Mouse (Mus musculus): Measurements from ENCODE around the gene Scgb1b15. TPM values are rescaled to one million over a fixed set of nuclear protein-coding genes. Genes with fewer than 3 reads are reported as not detected.

The Scgb1b15 gene
- not detected for total RNA-seq (2023)

GRCm38 (mm10) chr7:32836254-32836653 lies at the start of gene Scgb1b15:
Gene Scgb1b15, plus strand, starts transcription at chr7:32836554.

DNA sequence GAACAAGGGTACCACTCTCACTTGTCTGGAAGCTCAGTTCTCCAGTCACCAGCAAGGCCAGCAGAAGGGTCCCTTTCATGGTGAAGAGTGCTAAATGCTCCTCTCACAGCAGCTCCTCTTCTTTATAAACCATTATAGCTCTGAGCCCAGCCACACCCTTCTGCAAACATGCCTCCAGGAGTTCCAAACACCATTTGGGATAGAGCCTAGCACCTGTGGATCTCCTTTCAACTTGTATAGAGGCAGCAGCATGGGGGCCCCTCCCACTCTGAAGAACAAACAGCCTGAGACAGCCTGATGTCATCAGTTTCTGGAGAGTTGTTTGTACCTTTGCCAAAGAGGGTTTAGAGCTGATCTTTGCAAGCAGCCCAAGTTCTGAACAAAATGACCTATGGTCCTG lies 6.8 kb upstream of the Scgb1b15 start, which contains the start of gene Scgb2b15:
Scgb2b15 (minus strand) TSS at position 101 of the 400 bp plus-strand sequence.

Other genes starting within 250 kb of the Scgb1b15 start
- not detected for gene Scgb2b15, start 6.9 kb upstream of the Scgb1b15 start, total RNA-seq (2023)
- not detected for gene Scgb2b17, start 220.0 kb downstream of the Scgb1b15 start, total RNA-seq (2023)
- gene Scgb1b17, start 226.9 kb downstream of the Scgb1b15 start, total RNA-seq (2023), result not detected

Data from CD4-positive naive resting alpha-beta T cell, adult 57 days (primary cell).